Mouse (Mus musculus) spleen, embryonic (tissue): ENCODE data around the gene Fzd7.
"Not testable (repeated sequence)": the region's sequence is repeated elsewhere in the genome, so short reads cannot be mapped to it uniquely, and the experiment has no call there.

ENCODE experiments used
- CTCF ChIA-PET: fragments of 350-600 bp; sonication (Branson Sonifier 250); formaldehyde crosslinking; loops from one replicate; lab custom pipeline; 2022; lab: Charles Lee

The Fzd7 gene

GRCm38 (mm10) chr1:59482331-59482695 is at the start of gene Fzd7:
Gene Fzd7, plus strand, starts transcription at chr1:59482424.
- CTCF ChIA-PET, result no interaction called here

GRCm38 (mm10) chr1:59433296-59433695 is 48.9 kb upstream of the Fzd7 start:
- CTCF ChIA-PET, result no interaction called here

- CTCF ChIA-PET, result interaction anchor here (0.5 kb wide), 1 partner anchor 10 kb away, joined by 3 read pairs; no protein-coding TSS in a partner anchor
These were observed 48.2 kb upstream of the Fzd7 start for GRCm38 (mm10) chr1:59434071-59434470.

- CTCF ChIA-PET, result no interaction called here
These were observed 47.0 kb upstream of the Fzd7 start for GRCm38 (mm10) chr1:59435270-59435669.

GRCm38 (mm10) chr1:59436321-59436720 is 45.9 kb upstream of the Fzd7 start:
- CTCF ChIA-PET, result no interaction called here

DNA sequence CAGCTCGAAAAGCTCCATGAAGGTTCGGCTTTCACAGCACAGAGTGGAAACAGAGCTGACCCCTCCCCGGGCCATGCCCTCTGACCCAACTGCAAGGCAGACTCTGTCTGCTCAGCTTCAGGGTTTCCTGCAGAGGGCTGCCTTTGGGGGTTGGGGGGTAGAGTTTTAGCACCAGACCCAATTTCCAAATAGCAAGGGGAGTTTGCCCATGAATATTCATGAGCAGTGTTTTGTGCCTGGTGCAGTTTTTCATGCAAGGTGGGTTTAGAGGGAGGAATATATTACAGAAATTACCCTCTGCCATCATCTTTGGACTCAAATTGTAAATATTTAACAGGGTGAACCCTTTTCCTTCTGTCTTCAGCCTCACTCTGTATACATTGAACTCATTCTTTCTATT is 44.3 kb upstream of the Fzd7 start:
- CTCF ChIA-PET, result no interaction called here

DNA sequence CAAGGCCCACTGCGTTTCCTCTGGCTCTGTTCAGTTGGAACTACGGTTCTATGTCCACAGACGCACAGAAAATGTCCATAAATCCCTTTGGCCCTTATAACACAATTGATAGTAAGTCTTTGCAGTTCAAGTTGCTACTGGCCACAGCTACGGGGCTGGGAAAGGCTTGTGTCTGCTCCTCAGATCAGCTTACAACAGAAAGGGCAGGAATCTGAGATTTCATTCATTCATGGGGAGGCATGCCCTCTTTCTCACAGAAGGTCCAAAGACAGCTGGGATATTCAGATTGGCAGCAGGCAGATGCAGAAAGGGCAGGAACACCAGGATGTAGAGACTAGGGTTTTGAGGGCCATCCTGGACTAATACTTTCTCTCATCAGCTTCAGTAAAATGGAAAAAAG is 43.9 kb upstream of the Fzd7 start:
- CTCF ChIA-PET, result no interaction called here

DNA sequence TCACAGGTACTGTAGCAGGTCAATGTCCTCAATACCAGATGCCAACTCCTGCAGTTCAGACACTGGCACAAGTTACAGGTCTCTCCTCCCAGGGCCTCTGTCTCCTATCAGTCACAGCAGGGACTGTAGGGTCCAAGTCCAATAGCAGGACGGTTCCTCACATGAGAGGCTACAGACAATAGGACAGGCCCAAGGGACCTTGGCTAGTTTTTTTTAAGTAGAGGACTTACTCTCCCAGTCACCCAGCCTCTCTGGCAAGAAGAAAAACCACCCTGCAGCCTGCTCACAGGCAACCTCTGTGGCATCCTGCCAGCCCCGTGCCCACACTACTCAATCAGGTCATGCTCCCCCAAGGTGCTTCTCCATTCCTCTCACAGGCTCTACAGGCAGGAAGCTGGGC is 43.0 kb upstream of the Fzd7 start:
- CTCF ChIA-PET, result no interaction called here

DNA sequence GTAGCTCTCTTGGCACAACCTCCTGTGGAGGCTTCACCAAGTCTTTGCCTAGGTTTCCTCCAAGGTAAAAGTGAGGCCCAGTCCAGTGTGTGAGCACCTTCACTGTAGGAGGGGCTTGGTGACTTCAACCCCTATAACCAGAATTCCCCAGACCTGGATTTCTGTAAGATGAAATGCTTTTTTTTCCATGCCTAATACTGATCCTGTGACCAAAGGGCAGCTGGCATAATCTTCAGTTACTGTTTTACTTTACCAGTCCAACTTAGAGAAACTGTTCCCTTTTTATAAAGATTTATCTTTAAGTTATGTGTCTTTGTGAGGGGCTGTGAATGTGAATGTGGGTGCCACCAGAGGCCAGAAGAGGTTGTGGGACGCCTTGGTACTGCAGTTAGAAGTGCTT is 42.3 kb upstream of the Fzd7 start:
- CTCF ChIA-PET, result interaction anchor here (0.6 kb wide), 1 partner anchor 104 kb away, joined by 3 read pairs; no protein-coding TSS in a partner anchor

- CTCF ChIA-PET, result not testable (repeated sequence)
These were observed 39.5 kb upstream of the Fzd7 start for GRCm38 (mm10) chr1:59442721-59443120.

DNA sequence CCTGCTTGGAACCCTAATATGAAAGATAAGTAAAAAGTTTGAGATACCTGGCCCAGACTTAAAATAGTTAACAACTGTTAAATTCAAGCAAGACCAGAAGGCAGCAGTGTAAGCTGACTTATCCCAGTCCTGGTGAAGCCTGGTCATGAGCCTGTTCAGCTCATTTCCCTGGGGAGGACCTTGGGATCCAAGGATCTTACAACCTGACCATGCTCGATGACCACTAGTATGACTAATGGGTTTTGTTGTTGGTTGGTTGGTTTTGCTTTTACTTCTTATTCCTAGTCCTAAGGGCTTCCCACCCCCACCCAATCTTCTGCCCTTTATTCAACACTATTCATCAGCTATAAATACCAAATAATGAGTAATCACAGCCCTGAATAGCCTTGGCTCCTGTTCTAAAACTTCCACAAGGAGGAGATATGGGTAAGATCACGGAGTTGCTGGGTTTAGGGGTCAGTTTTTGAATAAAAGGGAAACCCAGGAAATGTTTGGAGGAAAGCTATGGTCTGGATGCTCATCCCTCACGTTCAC is 38.0 kb upstream of the Fzd7 start:
- CTCF ChIA-PET, result interaction anchor here (0.6 kb wide), 1 partner anchor 10 kb away, joined by 3 read pairs; no protein-coding TSS in a partner anchor

GRCm38 (mm10) chr1:59445242-59445641 is 37.0 kb upstream of the Fzd7 start:
- CTCF ChIA-PET, result no interaction called here

GRCm38 (mm10) chr1:59448497-59449270 is 33.5 kb upstream of the Fzd7 start:
- CTCF ChIA-PET, result no interaction called here

DNA sequence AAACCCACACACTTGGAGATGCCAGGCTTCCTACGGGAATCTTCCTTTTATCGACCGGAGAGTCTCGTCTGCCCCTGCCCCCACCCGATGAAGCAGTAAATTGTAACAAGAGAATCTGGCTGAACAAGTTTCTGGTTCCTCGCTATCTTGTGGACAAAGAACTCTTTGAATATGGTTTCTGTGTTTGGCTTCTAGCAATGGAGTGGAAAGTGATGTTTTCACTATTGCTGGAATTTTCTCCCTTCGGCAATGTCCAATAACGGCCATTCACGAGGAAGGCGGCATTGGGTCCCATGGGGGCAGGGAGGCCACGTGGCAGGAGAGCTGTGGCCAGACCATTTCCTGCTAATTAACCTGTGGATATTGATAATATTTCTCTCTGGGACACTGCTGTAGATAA is 32.8 kb upstream of the Fzd7 start:
- CTCF ChIA-PET, result no interaction called here

GRCm38 (mm10) chr1:59450896-59451295 is 31.3 kb upstream of the Fzd7 start:
- CTCF ChIA-PET, result no interaction called here

DNA sequence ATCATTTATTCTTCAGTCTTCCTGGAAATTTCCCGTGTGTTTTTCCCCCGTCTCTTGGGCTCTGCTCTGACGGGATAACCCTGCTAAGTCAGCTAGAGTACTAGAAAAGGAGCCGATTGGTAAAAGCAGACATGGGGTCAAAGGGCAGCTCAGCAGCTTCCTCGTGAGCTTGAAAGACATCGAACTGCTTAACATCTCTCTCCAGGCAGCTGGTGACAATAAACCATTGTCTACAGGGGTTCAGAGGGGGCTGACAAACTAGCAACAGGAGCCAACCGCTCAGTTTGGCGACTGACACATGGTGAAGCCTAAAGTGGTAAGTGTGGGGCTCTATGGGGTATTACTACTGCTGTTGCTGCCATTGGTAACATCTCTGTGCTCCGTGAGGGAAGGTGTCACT is 30.6 kb upstream of the Fzd7 start:
- CTCF ChIA-PET, result interaction anchor here (0.5 kb wide), 1 partner anchor 89 kb away, joined by 3 read pairs; no protein-coding TSS in a partner anchor

- CTCF ChIA-PET, result interaction anchor here (0.5 kb wide), 1 partner anchor 1983 kb away, joined by 3 read pairs; no protein-coding TSS in a partner anchor
These were observed 25.4 kb upstream of the Fzd7 start for GRCm38 (mm10) chr1:59456825-59457224.

- CTCF ChIA-PET, result interaction anchor here (0.7 kb wide), 1 partner anchor 216 kb away, joined by 6 read pairs; no protein-coding TSS in a partner anchor
These were observed 24.4 kb upstream of the Fzd7 start for GRCm38 (mm10) chr1:59457873-59458272.

GRCm38 (mm10) chr1:59458886-59459285 is 23.3 kb upstream of the Fzd7 start:
- CTCF ChIA-PET, result no interaction called here

DNA sequence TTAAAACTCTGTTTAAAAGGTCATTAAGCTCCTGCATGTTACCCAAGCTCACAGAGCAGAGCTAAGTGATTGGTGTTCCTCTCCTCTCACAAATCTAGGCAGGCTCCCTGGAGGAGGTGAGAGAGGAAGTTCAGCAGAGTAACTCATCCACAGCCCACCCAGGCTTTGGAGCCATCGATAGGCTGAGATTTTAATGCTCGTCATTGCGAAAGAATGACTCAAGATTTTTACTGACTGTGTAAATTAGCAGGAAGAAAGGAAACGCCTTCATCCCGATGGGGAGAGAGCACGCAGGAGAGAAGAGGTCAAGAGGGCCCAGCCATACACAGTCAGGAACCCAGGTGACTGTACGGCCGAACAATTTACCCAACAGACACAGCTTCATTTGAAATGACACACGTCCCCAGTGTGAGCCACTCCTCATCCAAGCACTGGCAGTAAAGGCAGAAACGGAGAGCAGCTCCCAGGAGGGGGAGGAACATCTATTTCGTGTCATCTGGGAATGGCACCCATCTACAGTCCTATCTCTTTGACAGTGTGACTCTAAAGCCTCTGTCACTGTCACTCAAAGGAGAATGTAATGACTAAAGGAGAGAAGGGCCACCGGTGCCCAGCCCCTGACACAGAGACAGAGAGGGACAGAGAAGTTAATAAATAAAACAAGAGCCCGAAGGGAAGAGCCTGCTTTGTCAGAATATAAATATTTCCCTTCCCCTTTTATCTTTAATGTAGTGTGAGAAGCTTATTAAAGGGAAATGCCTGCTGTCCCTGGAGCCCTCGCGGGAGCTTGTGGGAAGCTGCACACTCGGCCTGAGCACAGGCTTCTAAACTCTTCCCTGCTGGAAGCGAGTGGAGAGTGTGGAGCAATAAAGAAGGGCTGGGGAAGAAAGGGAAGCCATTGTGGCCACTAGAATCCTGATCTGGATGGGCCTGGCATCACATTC is 17.3 kb upstream of the Fzd7 start:
- CTCF ChIA-PET, result no interaction called here

DNA sequence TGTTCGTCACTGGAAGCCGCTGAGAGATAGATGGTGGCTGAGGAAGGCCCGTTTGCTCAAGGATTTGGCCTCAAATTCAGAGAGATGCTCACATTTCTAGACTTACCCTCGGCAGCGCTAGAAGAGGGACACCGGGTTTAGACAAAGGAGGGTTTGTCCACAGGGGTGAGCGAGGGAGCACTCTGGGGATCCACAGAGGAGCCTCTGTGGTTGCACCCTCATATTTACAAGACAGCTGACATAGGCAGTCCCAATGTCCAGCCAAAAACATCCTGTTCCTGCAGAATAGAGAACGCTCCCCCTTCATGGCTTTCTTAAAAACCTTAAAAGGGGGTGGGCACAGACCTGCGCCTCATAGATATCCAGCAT is 16.6 kb upstream of the Fzd7 start:
- CTCF ChIA-PET, result no interaction called here

DNA sequence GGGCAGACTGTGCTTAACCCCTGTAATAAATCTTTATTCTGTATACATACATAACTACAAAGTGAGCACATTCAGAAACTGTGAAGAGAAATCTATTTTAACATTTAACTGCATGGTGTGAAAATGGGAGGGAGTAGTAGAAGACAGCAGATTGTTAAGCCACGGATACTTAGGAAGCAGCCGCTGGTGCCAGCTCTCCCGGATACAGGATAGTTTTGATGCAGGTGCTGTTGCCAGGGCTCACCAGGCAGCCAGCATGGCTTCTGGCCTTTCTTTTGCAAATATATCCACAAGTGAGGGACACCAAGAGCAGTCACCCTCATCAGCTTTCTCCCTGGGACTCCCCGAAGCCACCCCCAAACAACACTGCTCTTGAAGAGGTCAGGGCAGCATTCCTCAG is 13.1 kb upstream of the Fzd7 start:
- CTCF ChIA-PET, result no interaction called here
